Mouse (Mus musculus) MEL (cell line): ENCODE measurements around the gene Wdr54.

Experiments
- POLR2A ChIP-seq, 2 experiments: IDR thresholded peaks; 2 replicates each; pipeline ENCODE4 v1.6.1; 2011 to 2012; ENCODE audit warnings: low read length in 2 of 2, mild to moderate bottlenecking in 2 of 2, control low read depth in 1 of 2, improper control_type of control experiment in 1 of 2, low read depth in 1 of 2, moderate library complexity in 1 of 2; ENCODE audit not compliant: control insufficient read depth in 1 of 2, insufficient read depth in 1 of 2, poor library complexity in 1 of 2
- POLR2AphosphoS2 ChIP-seq: IDR thresholded peaks from 2 replicates; pipeline ENCODE4 v1.6.1; 2011; ENCODE audit warnings: low read length, improper control_type of control experiment
- USF2 ChIP-seq, 2 experiments: IDR thresholded peaks; 2 replicates each; pipeline ENCODE4 v1.6.1; 2011 to 2012; ENCODE audit warnings: improper control_type of control experiment in 2 of 2, low read length in 2 of 2, borderline replicate concordance in 1 of 2, inconsistent platforms in 1 of 2, low read depth in 1 of 2, mild to moderate bottlenecking in 1 of 2; ENCODE audit not compliant: insufficient read depth in 1 of 2

GRCm38 (mm10) chr6:83115682-83116372, 40.4 kb downstream of the Wdr54 start:
- no peak for TF ChIP-seq USF2 (IDR thresholded peaks at IDR 0.05; ENCODE audit: borderline replicate concordance in 1 of 2, insufficient read depth in 1 of 2, low read depth in 1 of 2, low read length in 2 of 2)
- TF ChIP-seq POLR2A (IDR thresholded peaks at IDR 0.05; ENCODE audit: control insufficient read depth in 1 of 2, insufficient read depth in 1 of 2, low read depth in 1 of 2, low read length in 2 of 2, poor library complexity in 1 of 2): no peak
- TF ChIP-seq POLR2AphosphoS2: no peak
